Mouse (Mus musculus): Measurements from ENCODE around the gene Snapin. TPM values are rescaled to one million over a fixed set of nuclear protein-coding genes. Genes with fewer than 3 reads are reported as not detected.

Gene Snapin
- polyA plus RNA-seq, 1 experiment from 2014 or later, result 69.9 TPM

DNA sequence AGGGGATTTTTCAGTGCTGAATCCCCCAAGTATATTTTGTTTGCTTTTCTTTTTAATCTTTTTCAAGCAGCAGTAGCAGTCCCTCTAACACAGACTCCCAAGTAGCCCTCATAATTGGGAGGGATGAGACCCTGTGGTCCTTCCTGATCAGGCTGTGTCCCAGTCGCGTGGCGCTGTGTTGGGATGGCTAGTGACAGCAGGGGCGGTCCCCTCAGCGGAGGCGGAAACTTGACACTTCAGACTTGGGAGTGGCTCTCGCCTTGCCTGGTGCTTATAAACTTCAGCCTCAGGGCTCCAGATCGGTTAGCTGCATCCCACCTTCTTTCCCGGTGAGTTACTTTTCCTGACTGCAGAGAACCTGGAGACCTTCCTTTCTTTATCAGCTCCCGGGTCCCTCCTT, 23.9 kb upstream of the Snapin start:
- peak; percentile 87 for ATAC-seq (replicated peaks; ENCODE audit: low FRiP score)
- Histone ChIP-seq H3K4me2 (peak overlapping the region; percentile 80), H3K27me3 (no peaks in the 10 kb centered on the region), H3K9me3 (replicated peaks) (no peaks in the 10 kb centered on the region), H3K4me1 (peaks cover 26% of the 10 kb centered on the region), H3K4me3 (replicated peaks) (peak overlapping the region; percentile 45), H3K36me3 (peaks cover 6% of the 10 kb centered on the region), H3K27ac (peak overlapping the region; percentile 74), H3K9ac (peak overlapping the region; percentile 37)
- WGBS, result 0% methylated on average over 10 of the region's 10 CpGs

- no peaks in the 10 kb centered on the region for H3K27me3 ChIP-seq
- H3K9me3 ChIP-seq (replicated peaks), result no peaks in the 10 kb centered on the region
- peak within 1 kb of the TSS; percentile 80 for H3K4me2 ChIP-seq
- WGBS, result 2% methylated on average over 25 of the region's 25 CpGs
- peaks cover 6% of the 10 kb centered on the region for H3K36me3 ChIP-seq
- peak within 1 kb of the TSS; percentile 45 for H3K4me3 ChIP-seq (replicated peaks)
- peak within 1 kb of the TSS; percentile 74 for H3K27ac ChIP-seq
- H3K4me1 ChIP-seq, result peaks cover 27% of the 10 kb centered on the region
- H3K9ac ChIP-seq, result peak within 1 kb of the TSS; percentile 37
- peak; percentile 57 for ATAC-seq (replicated peaks; ENCODE audit: low FRiP score)
Observed at GRCm38 (mm10) chr3:90513796-90514590, 23.2 kb upstream of the Snapin start, which contains the start of the genes S100a1 and S100a13. S100a1 (minus strand) TSS chr3:90514392. S100a13 (plus strand) TSS chr3:90514435.

DNA sequence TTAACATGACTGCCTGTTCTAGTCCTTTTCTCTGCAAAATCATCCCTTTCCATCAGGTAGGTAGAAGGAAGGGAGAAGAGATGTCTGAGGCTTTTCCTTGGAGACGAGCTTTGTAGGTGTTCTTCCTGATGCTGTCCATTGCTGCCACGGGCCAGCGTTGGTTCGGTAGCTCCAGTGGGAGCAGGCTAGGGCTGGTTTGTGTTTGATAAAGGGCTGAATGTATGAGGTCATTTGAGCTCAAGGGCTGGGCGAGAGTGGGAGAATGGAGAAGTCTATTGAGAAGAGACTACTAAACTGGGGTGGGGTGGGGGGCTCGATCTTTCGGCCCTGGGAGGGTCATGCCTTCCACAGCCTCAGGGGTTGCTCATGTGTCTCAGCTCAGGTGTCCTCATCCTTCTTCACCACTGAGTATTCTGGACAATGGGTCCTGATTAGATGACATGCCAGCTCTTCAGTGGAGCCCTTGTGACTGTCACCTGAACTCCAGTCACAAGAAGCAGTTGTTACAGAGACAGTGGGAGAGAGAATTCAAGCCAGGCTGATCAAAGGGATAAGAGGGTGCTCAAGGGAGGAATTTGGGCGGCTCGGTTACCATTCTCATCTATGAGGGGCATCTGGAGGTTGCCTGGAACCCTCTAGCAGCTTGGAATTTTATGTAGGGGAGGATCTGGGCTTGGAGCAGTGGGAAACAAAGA, 22.3 kb upstream of the Snapin start:
- WGBS, result 70% methylated on average over 9 of the region's 9 CpGs
- Histone ChIP-seq H3K9ac (no peak overlapping the region; the same call in 1 of the 2 replicates), H3K27me3 (no peaks in the 10 kb centered on the region), H3K4me3 (replicated peaks) (peak overlapping the region; percentile 45), H3K36me3 (peaks cover 6% of the 10 kb centered on the region), H3K9me3 (replicated peaks) (no peaks in the 10 kb centered on the region), H3K4me1 (peaks cover 30% of the 10 kb centered on the region), H3K27ac (peak overlapping the region; percentile 74; the same call in 1 of the 2 replicates), H3K4me2 (peak overlapping the region; percentile 80)
- no peak for ATAC-seq (replicated peaks; ENCODE audit: low FRiP score)

DNA sequence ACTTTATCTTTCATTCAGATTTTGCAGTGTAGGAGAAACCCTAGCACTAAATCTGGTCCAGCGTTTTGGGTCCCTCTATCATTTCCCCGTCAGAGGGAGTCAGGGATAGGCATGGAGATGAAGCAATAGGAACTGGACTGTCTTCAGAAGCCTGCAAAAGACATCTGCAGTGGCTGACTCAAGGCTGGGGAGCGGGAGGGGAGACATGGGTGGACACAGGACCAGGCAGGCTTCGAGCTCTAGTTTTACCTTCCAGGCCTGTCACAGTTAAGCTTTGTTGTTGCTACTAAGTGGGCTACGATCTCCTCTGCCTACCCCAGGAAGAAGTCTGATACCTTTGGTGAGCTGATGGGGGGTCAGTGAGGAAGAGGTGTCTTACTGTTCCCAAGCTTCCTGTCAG, 21.4 kb upstream of the Snapin start:
- Histone ChIP-seq H3K4me1 (peaks cover 38% of the 10 kb centered on the region), H3K9ac (no peak overlapping the region), H3K9me3 (replicated peaks) (no peaks in the 10 kb centered on the region), H3K4me3 (replicated peaks) (no peak overlapping the region), H3K27me3 (no peaks in the 10 kb centered on the region), H3K4me2 (no peak overlapping the region), H3K27ac (no peak overlapping the region), H3K36me3 (peaks cover 10% of the 10 kb centered on the region)
- 83% methylated on average over 5 of the region's 5 CpGs for WGBS
- no peak for ATAC-seq (replicated peaks; ENCODE audit: low FRiP score)

- Histone ChIP-seq H3K9me3 (replicated peaks) (no peaks in the 10 kb centered on the region), H3K27ac (peak overlapping the region; percentile 79), H3K4me2 (peak overlapping the region; percentile 62), H3K27me3 (no peaks in the 10 kb centered on the region), H3K36me3 (peaks cover 35% of the 10 kb centered on the region), H3K4me1 (peaks cover 31% of the 10 kb centered on the region), H3K9ac (no peak overlapping the region), H3K4me3 (replicated peaks) (peak overlapping the region; percentile 95)
- WGBS, result 26% methylated on average over 2 of the region's 2 CpGs
- ATAC-seq (replicated peaks; ENCODE audit: low FRiP score), result no peak
Observed at GRCm38 (mm10) chr3:90509747-90510123, 18.9 kb upstream of the Snapin start.

- H3K4me3 ChIP-seq (replicated peaks), result peak within 1 kb of the TSS; percentile 95
- H3K4me2 ChIP-seq, result peak within 1 kb of the TSS; percentile 62
- H3K36me3 ChIP-seq, result peaks cover 41% of the 10 kb centered on the region
- H3K4me1 ChIP-seq, result peaks cover 26% of the 10 kb centered on the region
- under 1% methylated on average over 66 of the region's 66 CpGs for WGBS
- peak within 1 kb of the TSS; percentile 97 for H3K27ac ChIP-seq
- no peaks in the 10 kb centered on the region for H3K27me3 ChIP-seq
- peak; percentile 94 for ATAC-seq (replicated peaks; ENCODE audit: low FRiP score)
- peak within 1 kb of the TSS; percentile 99 for H3K9ac ChIP-seq
- H3K9me3 ChIP-seq (replicated peaks), result no peaks in the 10 kb centered on the region
Observed at GRCm38 (mm10) chr3:90508950-90509746, 18.3 kb upstream of the Snapin start, which contains the start of gene Chtop. Chtop (minus strand) TSS chr3:90509498.

GRCm38 (mm10) chr3:90508287-90508949, 17.6 kb upstream of the Snapin start:
- no peaks in the 10 kb centered on the region for H3K9me3 ChIP-seq (replicated peaks)
- peak overlapping the region; percentile 62 for H3K4me2 ChIP-seq
- H3K27ac ChIP-seq, result peak overlapping the region; percentile 97
- peaks cover 18% of the 10 kb centered on the region for H3K4me1 ChIP-seq
- no peak for ATAC-seq (replicated peaks; ENCODE audit: low FRiP score)
- H3K36me3 ChIP-seq, result peaks cover 48% of the 10 kb centered on the region
- peak overlapping the region; percentile 95 for H3K4me3 ChIP-seq (replicated peaks)
- no peaks in the 10 kb centered on the region for H3K27me3 ChIP-seq
- H3K9ac ChIP-seq, result peak overlapping the region; percentile 99
- 2% methylated on average over 20 of the region's 20 CpGs for WGBS

DNA sequence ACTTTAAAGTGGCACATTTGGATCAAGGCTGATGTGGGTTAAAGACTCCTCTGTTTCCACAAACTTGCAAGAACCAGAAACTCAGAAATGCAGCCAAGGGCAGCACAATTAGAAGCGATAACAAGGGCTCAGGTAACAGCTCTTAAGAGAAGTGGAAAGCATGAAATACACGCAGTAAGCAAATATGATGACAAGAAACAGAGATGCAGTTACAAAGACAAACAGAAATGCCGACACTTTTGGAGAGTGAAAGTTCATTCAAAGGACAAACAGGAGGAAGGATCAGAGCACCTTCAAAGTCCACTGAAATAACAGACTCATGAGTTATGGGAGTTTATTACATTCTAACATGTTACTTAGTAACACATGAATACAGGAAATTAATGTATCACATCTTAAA, 15.5 kb upstream of the Snapin start:
- Histone ChIP-seq H3K36me3 (peaks cover 69% of the 10 kb centered on the region), H3K27ac (no peak overlapping the region), H3K4me1 (peaks cover 17% of the 10 kb centered on the region), H3K4me2 (no peak overlapping the region), H3K9ac (no peak overlapping the region), H3K4me3 (replicated peaks) (no peak overlapping the region), H3K27me3 (no peaks in the 10 kb centered on the region), H3K9me3 (replicated peaks) (no peaks in the 10 kb centered on the region)
- 75% methylated on average over 3 of the region's 3 CpGs for WGBS
- no peak for ATAC-seq (replicated peaks; ENCODE audit: low FRiP score)

DNA sequence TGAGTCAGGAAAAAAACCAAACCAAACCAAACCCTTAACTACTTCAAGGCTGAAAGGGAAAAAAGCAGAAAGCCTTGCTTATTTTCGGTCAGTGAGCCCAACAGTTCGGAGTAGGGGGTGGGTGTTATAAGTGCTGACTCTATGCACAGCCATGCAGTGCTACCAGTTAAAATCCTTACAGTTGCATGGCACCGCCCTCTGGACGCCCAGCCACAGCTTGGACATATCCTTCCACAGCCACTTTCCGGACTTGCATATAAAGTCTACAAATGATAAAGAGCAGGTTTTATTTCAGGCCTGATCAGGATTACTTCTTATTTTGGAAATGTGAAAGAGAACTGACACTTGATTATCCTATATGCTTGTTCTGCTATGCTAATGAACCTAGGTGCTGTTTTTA, 14.4 kb upstream of the Snapin start:
- WGBS, result 91% methylated on average over 5 of the region's 5 CpGs

DNA sequence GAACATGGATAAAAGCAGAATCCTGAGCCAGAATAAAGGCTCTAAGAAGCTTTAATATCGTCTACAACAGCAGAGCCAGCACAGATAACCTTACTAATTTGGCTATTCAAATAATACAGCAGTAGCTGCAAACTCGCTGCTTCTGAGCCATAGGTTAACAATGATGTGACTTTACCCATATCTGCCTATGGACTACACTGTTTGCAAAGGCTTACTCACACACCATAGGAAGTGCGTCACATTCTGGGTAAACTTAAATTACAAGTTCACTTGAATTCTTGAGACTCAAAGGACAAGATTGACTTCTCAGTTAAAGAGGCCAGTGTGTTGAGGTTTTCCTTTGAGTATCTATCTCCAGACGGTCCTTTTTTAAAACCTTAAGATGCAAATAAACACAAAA, 12.6 kb upstream of the Snapin start:
- H3K4me3 ChIP-seq (replicated peaks), result no peak overlapping the region
- H3K4me1 ChIP-seq, result peaks cover 13% of the 10 kb centered on the region
- H3K4me2 ChIP-seq, result no peak overlapping the region
- no peaks in the 10 kb centered on the region for H3K9me3 ChIP-seq (replicated peaks)
- 83% methylated on average over 4 of the region's 4 CpGs for WGBS
- peaks cover 89% of the 10 kb centered on the region for H3K36me3 ChIP-seq
- ATAC-seq (replicated peaks; ENCODE audit: low FRiP score), result no peak
- H3K27ac ChIP-seq, result no peak overlapping the region
- H3K9ac ChIP-seq, result no peak overlapping the region
- H3K27me3 ChIP-seq, result no peaks in the 10 kb centered on the region

More for the DNA sequence above, 14.4 kb upstream of the Snapin start:
- H3K27me3 ChIP-seq, result no peaks in the 10 kb centered on the region
- H3K9me3 ChIP-seq (replicated peaks), result no peaks in the 10 kb centered on the region
- H3K4me1 ChIP-seq, result peaks cover 17% of the 10 kb centered on the region
- peaks cover 71% of the 10 kb centered on the region for H3K36me3 ChIP-seq
- ATAC-seq (replicated peaks; ENCODE audit: low FRiP score), result no peak
- H3K9ac ChIP-seq, result no peak overlapping the region
- H3K27ac ChIP-seq, result no peak overlapping the region
- H3K4me2 ChIP-seq, result no peak overlapping the region
- H3K4me3 ChIP-seq (replicated peaks), result no peak overlapping the region

DNA sequence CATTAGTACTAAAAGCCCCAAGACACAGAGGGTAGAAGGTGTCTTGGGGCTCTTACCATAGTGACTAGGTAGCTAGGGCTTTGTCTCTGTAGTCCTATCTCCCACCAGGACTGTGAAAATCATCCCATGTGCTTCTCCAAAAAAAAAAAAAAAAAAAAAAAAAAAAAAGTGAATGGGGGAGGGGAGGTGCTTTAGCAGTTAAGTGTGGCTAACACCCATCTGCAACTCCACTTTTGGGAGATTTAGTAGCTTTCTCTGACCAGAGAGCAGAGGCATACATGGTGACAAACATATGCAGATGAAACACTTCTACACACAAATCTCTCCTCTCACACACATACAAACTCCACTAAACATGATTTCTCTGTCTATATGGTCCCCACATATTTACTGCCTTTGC, 6.8 kb upstream of the Snapin start:
- ATAC-seq (replicated peaks; ENCODE audit: low FRiP score), result no peak
- no peak overlapping the region for H3K4me3 ChIP-seq (replicated peaks)
- no peaks in the 10 kb centered on the region for H3K27me3 ChIP-seq
- no peak overlapping the region for H3K27ac ChIP-seq
- H3K36me3 ChIP-seq, result peaks cover 74% of the 10 kb centered on the region
- H3K4me1 ChIP-seq, result no peaks in the 10 kb centered on the region
- no peaks in the 10 kb centered on the region for H3K9me3 ChIP-seq (replicated peaks)
- H3K4me2 ChIP-seq, result no peak overlapping the region
- no peak overlapping the region for H3K9ac ChIP-seq
